Mouse (Mus musculus) embryonic facial prominence, embryonic 10.5 days (tissue): ENCODE measurements around the gene Tpi1. TPM values are rescaled to one million over a fixed set of nuclear protein-coding genes. Genes with fewer than 3 reads are reported as not detected.
A peak's percentile ranks its signal among the peaks of the same experiment; 100 is the strongest.
"Not testable (repeated sequence)": the region's sequence is repeated elsewhere in the genome, so short reads cannot be mapped to it uniquely, and the experiment has no call there.

Source experiments
- DNase-seq: peaks from one replicate; pipeline ENCODE4 v3.0.0-alpha.2; 2017; ENCODE audit warnings: low spot score
- H3K27ac ChIP-seq: fragments of 300-500 bp; sonication (generic); replicated peaks from 2 replicates; pipeline ENCODE4 v1.5.1; 2016; ENCODE audit warnings: mild to moderate bottlenecking
- H3K27me3 ChIP-seq: fragments of 300-500 bp; sonication (generic); replicated peaks from 2 replicates; pipeline ENCODE4 v1.6.1; 2016; ENCODE audit warnings: low read depth, mild to moderate bottlenecking; ENCODE audit not compliant: poor library complexity, severe bottlenecking
- H3K36me3 ChIP-seq: fragments of 300-500 bp; sonication (generic); replicated peaks from 2 replicates; pipeline ENCODE4 v1.6.1; 2016; ENCODE audit warnings: mild to moderate bottlenecking, moderate library complexity
- H3K4me1 ChIP-seq: fragments of 300-500 bp; sonication (generic); 2 replicates; pipeline ENCODE4 v1.6.1; 2016
- H3K4me3 ChIP-seq: fragments of 300-500 bp; sonication (generic); 2 replicates; pipeline ENCODE4 v1.5.1; 2016; ENCODE audit warnings: mild to moderate bottlenecking, moderate library complexity
- H3K9me3 ChIP-seq: fragments of 300-500 bp; sonication (generic); 2 replicates; pipeline ENCODE4 v1.6.1; 2016; ENCODE audit warnings: mild to moderate bottlenecking
- WGBS: fragments of 180-500 bp; shearing (Covaris S2); methylation state at CpG from one replicate; pipeline ENCODE4 v1.1.7; 2016; 5-methylcytosine and 5-hydroxymethylcytosine counted together
- polyA plus RNA-seq: library from polyadenylated mRNA; unstranded; fragments of >200 nt; fragmentation: Nextera tagmentation; extraction: Ambion mirVana; gene quantifications from 2 replicates; pipeline ENCODE4 v1.2.1, GENCODE M21; 2016

Gene Tpi1
- polyA plus RNA-seq, 1 experiment from 2014 or later: 829 TPM

DNA sequence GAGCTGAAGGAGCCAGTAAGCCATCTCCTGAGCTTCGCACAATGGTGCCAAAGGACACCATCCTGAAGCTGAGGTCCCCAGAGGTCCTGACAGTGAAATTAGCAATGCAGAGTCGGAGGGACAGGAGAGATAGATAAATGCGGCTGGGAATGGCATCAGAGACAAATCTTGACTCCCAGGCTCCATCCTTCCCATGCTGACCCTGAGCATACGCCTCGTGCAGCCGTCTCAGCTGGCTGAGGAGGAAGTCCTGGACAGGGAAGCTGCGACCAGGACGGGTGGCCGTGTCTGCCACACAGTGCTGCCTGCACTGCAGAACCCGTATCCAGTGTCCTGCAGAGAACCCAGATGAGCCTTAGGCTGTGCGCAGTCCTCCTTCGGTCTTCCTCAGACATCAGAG is 40.6 kb upstream of the Tpi1 start:
- DNase-seq: no peak
- no peaks in the 10 kb centered on the region for H3K9me3 ChIP-seq
- no peak overlapping the region for H3K27ac ChIP-seq
- no peak overlapping the region; the same call in 1 of the 2 replicates for H3K4me3 ChIP-seq
- WGBS: 73% methylated on average over 12 of the region's 12 CpGs
- peaks cover 37% of the 10 kb centered on the region for H3K36me3 ChIP-seq
- peaks cover 47% of the 10 kb centered on the region for H3K4me1 ChIP-seq
- peaks cover 19% of the 10 kb centered on the region for H3K27me3 ChIP-seq

DNA sequence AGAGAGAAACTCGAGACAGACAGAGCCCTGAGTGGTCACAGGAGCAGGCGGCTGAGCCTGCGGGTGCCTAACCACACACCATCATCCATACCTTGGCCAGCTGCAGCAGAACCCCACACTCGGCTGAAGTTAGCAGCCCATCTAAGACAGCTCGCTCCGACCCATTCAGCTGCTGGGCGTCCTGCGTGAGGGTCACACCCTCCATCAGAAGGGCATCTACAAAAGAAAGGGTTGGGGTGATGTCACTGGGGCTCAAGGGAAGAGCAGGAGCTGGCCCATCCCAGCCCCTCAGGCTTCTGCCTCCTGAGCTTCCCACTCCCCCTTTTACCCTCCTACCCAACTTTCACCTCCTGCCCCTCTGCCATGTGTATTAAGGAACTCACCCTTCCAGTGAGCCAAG is 36.4 kb upstream of the Tpi1 start:
- peaks cover 15% of the 10 kb centered on the region for H3K4me1 ChIP-seq
- WGBS: 60% methylated on average over 8 of the region's 8 CpGs
- H3K36me3 ChIP-seq: peaks cover 53% of the 10 kb centered on the region
- no peak overlapping the region for H3K4me3 ChIP-seq
- H3K27me3 ChIP-seq: no peaks in the 10 kb centered on the region
- DNase-seq: no peak
- H3K27ac ChIP-seq: no peak overlapping the region
- H3K9me3 ChIP-seq: no peaks in the 10 kb centered on the region

DNA sequence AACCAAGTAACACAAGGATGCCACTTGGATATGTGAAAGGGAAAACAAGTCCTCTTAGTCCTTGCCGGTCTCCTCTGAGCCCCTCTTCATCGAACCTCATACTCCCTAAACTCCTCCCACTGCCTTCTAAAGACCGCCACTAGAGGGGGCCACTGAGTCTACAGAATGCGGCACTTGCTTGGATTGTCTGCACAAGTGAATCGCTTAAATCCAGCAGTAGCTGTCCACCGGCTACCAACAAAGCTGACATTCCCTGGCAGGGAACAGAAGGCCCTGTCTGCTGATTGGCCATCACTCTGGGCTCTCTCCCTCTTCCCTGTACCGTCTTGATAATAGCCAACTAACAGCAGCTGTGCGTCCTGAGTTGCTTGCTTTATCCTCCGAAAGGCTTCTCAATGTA is 33.2 kb upstream of the Tpi1 start:
- Histone ChIP-seq H3K4me3 (peak overlapping the region; percentile 13; the same call in 1 of the 2 replicates), H3K27me3 (no peaks in the 10 kb centered on the region), H3K9me3 (no peaks in the 10 kb centered on the region), H3K4me1 (peaks cover 10% of the 10 kb centered on the region), H3K27ac (0 out of 2 replicates have a peak overlapping the region, but pooled peaks have one; percentile 11), H3K36me3 (peaks cover 43% of the 10 kb centered on the region)
- peak; percentile 96 for DNase-seq
- WGBS: 11% methylated on average over 9 of the region's 9 CpGs

GRCm38 (mm10) chr6:124840241-124841167 is 26.4 kb upstream of the Tpi1 start, which contains the start of gene Gnb3:
Gnb3 (minus strand) TSS chr6:124840275.
- H3K36me3 ChIP-seq: peaks cover 29% of the 10 kb centered on the region
- DNase-seq: no peak
- WGBS: 35% methylated on average over 15 of the region's 15 CpGs
- peaks cover 44% of the 10 kb centered on the region for H3K4me1 ChIP-seq
- peaks cover 14% of the 10 kb centered on the region for H3K27me3 ChIP-seq
- peak within 1 kb of the TSS; percentile 8 for H3K4me3 ChIP-seq
- H3K27ac ChIP-seq: 0 out of 2 replicates have a peak within 1 kb of the TSS, but pooled peaks have one; percentile 2
- no peaks in the 10 kb centered on the region for H3K9me3 ChIP-seq

GRCm38 (mm10) chr6:124839805-124840204 is 25.7 kb upstream of the Tpi1 start:
- Histone ChIP-seq H3K4me1 (peaks cover 51% of the 10 kb centered on the region), H3K36me3 (peaks cover 29% of the 10 kb centered on the region), H3K4me3 (peak overlapping the region; percentile 8), H3K27ac (0 out of 2 replicates have a peak overlapping the region, but pooled peaks have one; percentile 2), H3K27me3 (peaks cover 14% of the 10 kb centered on the region), H3K9me3 (no peaks in the 10 kb centered on the region)
- 14% methylated on average over 8 of the region's 8 CpGs for WGBS
- no peak for DNase-seq

DNA sequence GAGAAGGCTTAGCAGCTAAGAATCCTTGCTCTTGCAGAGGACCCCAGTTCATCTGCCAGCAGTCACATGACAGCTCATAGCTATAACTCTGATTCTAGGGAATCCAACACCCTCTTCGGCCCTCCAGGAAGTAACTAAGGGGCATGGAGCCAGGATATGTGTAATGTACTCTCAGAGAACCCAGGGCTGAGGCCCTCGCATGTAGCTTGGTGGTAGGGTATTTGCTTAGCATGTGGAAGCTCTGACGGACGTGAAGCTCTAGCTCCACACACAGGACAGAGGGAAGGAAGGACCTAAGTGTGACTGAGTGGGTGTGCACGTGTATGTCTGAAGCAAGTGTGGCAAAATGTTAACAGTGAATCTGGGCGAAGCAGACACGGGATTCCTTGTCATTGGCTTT is 22.3 kb upstream of the Tpi1 start:
- H3K4me1 ChIP-seq: peaks cover 77% of the 10 kb centered on the region

DNA sequence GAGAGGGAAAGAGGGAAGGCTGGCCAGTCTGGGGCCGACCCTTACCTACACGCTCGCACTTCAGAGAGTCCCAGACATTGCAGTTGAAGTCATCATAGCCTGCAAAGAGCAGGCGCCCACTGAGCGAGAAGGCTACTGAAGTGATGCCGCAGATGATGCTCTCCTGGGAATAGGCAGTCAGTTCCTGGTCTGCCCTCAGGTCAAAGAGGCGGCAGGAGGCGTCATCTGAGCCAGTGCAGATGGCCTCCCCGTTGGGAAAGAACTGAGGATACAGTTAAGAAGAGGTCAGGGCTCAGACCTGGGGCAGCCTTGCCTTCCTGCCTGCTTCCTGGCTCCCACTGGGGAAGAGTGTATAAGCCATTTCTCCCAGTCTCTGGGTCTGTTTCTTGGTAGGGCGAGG is 21.4 kb upstream of the Tpi1 start:
- peak overlapping the region; percentile 58 for H3K27ac ChIP-seq
- H3K9me3 ChIP-seq: no peaks in the 10 kb centered on the region
- H3K27me3 ChIP-seq: peaks cover 14% of the 10 kb centered on the region
- peak; percentile 34 for DNase-seq
- H3K4me1 ChIP-seq: peaks cover 84% of the 10 kb centered on the region
- peaks cover 46% of the 10 kb centered on the region for H3K36me3 ChIP-seq
- 37% methylated on average over 10 of the region's 10 CpGs for WGBS
- peak overlapping the region; percentile 27; the same call in 1 of the 2 replicates for H3K4me3 ChIP-seq

More for the DNA sequence above, 22.3 kb upstream of the Tpi1 start:
- 86% methylated on average over 7 of the region's 7 CpGs for WGBS
- H3K27me3 ChIP-seq: peaks cover 14% of the 10 kb centered on the region
- H3K27ac ChIP-seq: no peak overlapping the region
- H3K4me3 ChIP-seq: no peak overlapping the region
- H3K9me3 ChIP-seq: no peaks in the 10 kb centered on the region
- no peak for DNase-seq
- peaks cover 50% of the 10 kb centered on the region for H3K36me3 ChIP-seq

DNA sequence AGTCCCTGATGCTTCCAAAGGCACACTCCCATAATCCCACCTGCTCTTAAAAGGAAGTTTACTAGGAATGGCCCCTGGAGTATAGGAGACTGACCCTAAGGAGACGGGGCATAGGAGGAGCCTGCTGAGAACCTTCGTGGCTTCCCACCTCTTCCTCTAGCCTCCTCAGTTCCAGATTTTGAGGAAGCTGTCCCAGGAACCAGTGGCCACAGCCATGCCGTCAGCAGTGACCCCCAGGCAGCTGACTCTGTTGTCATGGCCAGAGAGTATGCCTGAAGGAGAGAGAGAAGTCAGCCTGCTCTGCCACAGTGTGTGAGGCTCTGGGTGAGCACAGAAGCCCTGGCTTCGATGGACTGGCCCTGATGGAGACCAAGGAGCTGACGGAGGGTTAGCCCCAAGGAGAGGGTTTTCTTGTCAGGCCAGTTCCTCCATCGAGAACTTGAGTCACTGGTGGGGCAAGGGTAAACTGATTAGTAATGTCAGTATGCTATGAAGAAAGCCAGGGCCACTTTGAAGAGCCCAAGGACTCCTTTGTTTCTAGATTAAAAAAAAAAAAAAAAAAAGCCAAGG is 20.5 kb upstream of the Tpi1 start:
- H3K4me1 ChIP-seq: peaks cover 77% of the 10 kb centered on the region
- DNase-seq: no peak
- H3K9me3 ChIP-seq: no peaks in the 10 kb centered on the region
- H3K36me3 ChIP-seq: peaks cover 46% of the 10 kb centered on the region
- 83% methylated on average over 6 of the region's 6 CpGs for WGBS
- peak overlapping the region; percentile 17; the same call in 1 of the 2 replicates for H3K4me3 ChIP-seq
- no peak overlapping the region for H3K27ac ChIP-seq
- H3K27me3 ChIP-seq: peaks cover 9% of the 10 kb centered on the region

DNA sequence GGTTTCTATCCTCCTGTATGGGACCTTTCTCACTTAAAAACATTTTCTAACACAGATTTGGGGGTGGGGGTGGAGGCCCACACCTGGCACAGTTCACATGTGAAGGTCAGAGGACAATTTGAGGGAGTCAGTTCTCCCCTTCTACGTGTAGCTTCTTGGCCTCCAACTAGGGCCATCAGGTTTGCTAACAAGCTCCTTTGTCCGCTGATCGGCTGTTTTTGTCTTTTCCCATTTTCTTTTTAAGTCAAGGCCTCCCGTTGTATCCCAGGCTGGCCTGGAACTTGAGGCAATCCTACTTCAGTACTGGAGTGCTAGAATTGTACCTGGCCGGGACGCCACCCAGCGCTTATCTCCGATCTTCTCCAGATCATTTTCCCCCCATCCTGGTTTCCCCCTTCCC is 17.6 kb upstream of the Tpi1 start:
- WGBS: 93% methylated on average over 8 of the region's 8 CpGs
- Histone ChIP-seq H3K9me3 (no peaks in the 10 kb centered on the region), H3K27ac (no peak overlapping the region), H3K4me1 (peaks cover 65% of the 10 kb centered on the region), H3K36me3 (peaks cover 56% of the 10 kb centered on the region), H3K27me3 (no peaks in the 10 kb centered on the region), H3K4me3 (peak overlapping the region; percentile 81)
- DNase-seq: no peak

GRCm38 (mm10) chr6:124831199-124831598 is 17.1 kb upstream of the Tpi1 start:
- Histone ChIP-seq H3K4me1 (peaks cover 60% of the 10 kb centered on the region), H3K4me3 (peak overlapping the region; percentile 81), H3K36me3 (peaks cover 61% of the 10 kb centered on the region)
- H3K27ac ChIP-seq, H3K9me3 ChIP-seq, H3K27me3 ChIP-seq, DNase-seq: not testable (repeated sequence)
- WGBS: 95% methylated on average over 4 of the region's 4 CpGs

DNA sequence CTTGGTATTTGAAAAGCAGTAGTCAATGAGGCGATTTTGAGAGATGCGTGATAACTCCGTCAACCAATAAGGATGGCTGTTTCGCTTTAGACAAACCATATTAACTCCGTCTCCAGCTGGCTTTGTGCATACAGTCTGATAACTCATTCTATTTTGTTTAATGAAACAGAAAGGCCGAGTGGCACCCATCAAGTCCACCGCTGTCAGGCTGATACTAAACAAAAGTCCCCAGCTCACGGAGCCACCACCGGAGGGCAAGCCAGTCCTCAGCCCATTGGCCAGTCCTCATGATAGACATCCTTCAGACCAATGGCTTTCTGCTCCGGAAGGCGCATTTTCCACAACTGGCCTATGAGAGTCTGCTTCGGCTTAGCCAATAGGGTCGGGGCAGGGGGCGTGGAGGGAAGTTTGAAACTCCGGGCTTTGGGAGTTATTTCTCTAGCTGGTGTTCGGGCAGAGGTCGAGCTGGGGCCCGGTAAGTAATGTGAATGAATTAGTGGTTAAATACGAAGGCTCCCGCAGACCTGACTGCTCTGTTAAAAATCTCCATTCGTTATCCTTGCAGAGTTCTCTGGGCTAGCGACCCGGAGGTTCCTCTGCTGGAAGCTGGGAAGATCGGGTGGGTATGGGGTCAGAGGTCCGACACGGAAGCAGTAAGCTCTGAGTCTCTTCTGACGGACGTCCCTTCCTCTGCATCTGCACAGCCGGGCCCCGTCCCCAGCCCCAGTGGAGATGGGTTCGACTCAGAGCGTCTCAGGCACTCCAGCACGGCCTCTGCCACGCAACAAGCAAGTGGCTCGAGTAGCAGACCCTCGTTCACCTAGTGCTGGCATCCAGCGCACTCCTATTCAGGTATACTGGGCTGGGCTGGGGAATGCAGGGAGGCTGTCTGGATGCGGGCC is 16.0 kb upstream of the Tpi1 start:
- peaks cover 49% of the 10 kb centered on the region for H3K4me1 ChIP-seq
- peaks cover 65% of the 10 kb centered on the region for H3K36me3 ChIP-seq

More for the DNA sequence above, 16.0 kb upstream of the Tpi1 start:
- H3K9me3 ChIP-seq: no peaks in the 10 kb centered on the region
- peak overlapping the region; percentile 90 for H3K27ac ChIP-seq
- under 1% methylated on average over 38 of the region's 38 CpGs for WGBS
- peak; percentile 94 for DNase-seq
- H3K4me3 ChIP-seq: peak overlapping the region; percentile 81
- H3K27me3 ChIP-seq: no peaks in the 10 kb centered on the region
